Mouse (Mus musculus) heart, embryonic 15.5 days (tissue): ENCODE data around the gene Gas2. TPM values are rescaled to one million over a fixed set of nuclear protein-coding genes. Genes with fewer than 3 reads are reported as not detected.
A peak's percentile ranks its signal among the peaks of the same experiment; 100 is the strongest.

Experiments
- ATAC-seq: fragments of 200-750 bp; cut with Nextera tagmentation; replicated peaks from 2 replicates; pipeline ENCODE4 v1.8.0; 2017; ENCODE audit warnings: low read depth, moderate TSS enrichment; ENCODE audit not compliant: insufficient number of reproducible peaks, insufficient read depth, low FRiP score
- H3K27ac ChIP-seq: fragments of 300-500 bp; sonication (generic); 2 replicates; pipeline ENCODE4 v1.5.1; 2015; ENCODE audit warnings: mild to moderate bottlenecking, inconsistent platforms
- H3K27me3 ChIP-seq: fragments of 300-500 bp; sonication (generic); 2 replicates; pipeline ENCODE4 v1.6.1; 2015; ENCODE audit warnings: inconsistent platforms
- H3K36me3 ChIP-seq: fragments of 300-500 bp; sonication (generic); 2 replicates; pipeline ENCODE4 v1.6.1; 2015; ENCODE audit warnings: mild to moderate bottlenecking, inconsistent platforms
- H3K4me1 ChIP-seq: fragments of 300-500 bp; sonication (generic); replicated peaks from 2 replicates; pipeline ENCODE4 v1.6.1; 2015; ENCODE audit warnings: inconsistent platforms
- H3K4me2 ChIP-seq: fragments of 300-500 bp; sonication (generic); 2 replicates; pipeline ENCODE4 v1.6.1; 2015; ENCODE audit warnings: inconsistent platforms, mild to moderate bottlenecking, moderate library complexity
- H3K4me3 ChIP-seq: fragments of 300-500 bp; sonication (generic); 2 replicates; pipeline ENCODE4 v1.5.1; 2015; ENCODE audit warnings: mild to moderate bottlenecking, inconsistent platforms
- H3K9ac ChIP-seq: fragments of 300-500 bp; sonication (generic); 2 replicates; pipeline ENCODE4 v1.6.1; 2015; ENCODE audit warnings: mild to moderate bottlenecking, inconsistent platforms
- H3K9me3 ChIP-seq: fragments of 300-500 bp; sonication (generic); replicated peaks from 2 replicates; pipeline ENCODE4 v1.6.1; 2016; ENCODE audit warnings: inconsistent platforms
- WGBS: fragments of 180-500 bp; shearing (Covaris S2); methylation state at CpG from one replicate; pipeline ENCODE4 v1.1.7; 2015; ENCODE audit warnings: mixed read lengths; 5-methylcytosine and 5-hydroxymethylcytosine counted together
- polyA plus RNA-seq: library from polyadenylated mRNA; unstranded; fragments of >200 nt; fragmentation: Nextera tagmentation; extraction: Ambion mirVana; gene quantifications from 2 replicates; pipeline ENCODE4 v1.2.1, GENCODE M21; 2015

Gene Gas2
- polyA plus RNA-seq, 1 experiment from 2014 or later: 7.2 TPM

- H3K4me1 ChIP-seq: no peaks in the 10 kb centered on the region
- H3K4me3 ChIP-seq: no peak overlapping the region
- ATAC-seq: no peak
- no peaks in the 10 kb centered on the region for H3K9me3 ChIP-seq
- no peak overlapping the region for H3K9ac ChIP-seq
- no peak overlapping the region for H3K27ac ChIP-seq
- WGBS: 79% methylated on average over 11 of the region's 11 CpGs
- H3K36me3 ChIP-seq: no peaks in the 10 kb centered on the region
- H3K4me2 ChIP-seq: no peak overlapping the region
- no peaks in the 10 kb centered on the region for H3K27me3 ChIP-seq
These were observed 26.1 kb downstream of the Gas2 start for GRCm38 (mm10) chr7:51887678-51888567.

DNA sequence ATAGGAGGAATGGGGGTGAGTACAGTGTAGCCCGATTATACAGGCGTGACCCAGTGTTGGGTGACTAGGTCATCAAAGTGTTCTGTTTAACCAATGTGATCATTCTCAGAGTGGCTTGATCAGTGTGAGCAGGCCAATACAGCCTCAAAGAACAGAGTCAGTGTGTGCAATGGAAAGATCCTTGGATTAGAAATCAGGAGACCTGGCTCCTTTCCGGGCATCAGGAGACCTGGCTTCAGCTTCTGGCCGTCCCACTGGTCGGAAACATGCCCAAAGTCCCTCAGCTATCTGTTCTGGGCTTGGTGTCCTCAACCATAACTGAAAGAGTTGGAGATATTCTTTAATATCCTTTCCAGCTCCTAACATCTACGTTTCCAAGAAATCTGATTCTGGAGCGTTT lies 27.8 kb downstream of the Gas2 start:
- ATAC-seq: no peak
- WGBS: 84% methylated on average over 7 of the region's 7 CpGs
- Histone ChIP-seq H3K4me1 (no peaks in the 10 kb centered on the region), H3K9me3 (no peaks in the 10 kb centered on the region), H3K4me2 (no peak overlapping the region), H3K27ac (no peak overlapping the region), H3K9ac (no peak overlapping the region), H3K27me3 (no peaks in the 10 kb centered on the region), H3K36me3 (no peaks in the 10 kb centered on the region), H3K4me3 (no peak overlapping the region)

DNA sequence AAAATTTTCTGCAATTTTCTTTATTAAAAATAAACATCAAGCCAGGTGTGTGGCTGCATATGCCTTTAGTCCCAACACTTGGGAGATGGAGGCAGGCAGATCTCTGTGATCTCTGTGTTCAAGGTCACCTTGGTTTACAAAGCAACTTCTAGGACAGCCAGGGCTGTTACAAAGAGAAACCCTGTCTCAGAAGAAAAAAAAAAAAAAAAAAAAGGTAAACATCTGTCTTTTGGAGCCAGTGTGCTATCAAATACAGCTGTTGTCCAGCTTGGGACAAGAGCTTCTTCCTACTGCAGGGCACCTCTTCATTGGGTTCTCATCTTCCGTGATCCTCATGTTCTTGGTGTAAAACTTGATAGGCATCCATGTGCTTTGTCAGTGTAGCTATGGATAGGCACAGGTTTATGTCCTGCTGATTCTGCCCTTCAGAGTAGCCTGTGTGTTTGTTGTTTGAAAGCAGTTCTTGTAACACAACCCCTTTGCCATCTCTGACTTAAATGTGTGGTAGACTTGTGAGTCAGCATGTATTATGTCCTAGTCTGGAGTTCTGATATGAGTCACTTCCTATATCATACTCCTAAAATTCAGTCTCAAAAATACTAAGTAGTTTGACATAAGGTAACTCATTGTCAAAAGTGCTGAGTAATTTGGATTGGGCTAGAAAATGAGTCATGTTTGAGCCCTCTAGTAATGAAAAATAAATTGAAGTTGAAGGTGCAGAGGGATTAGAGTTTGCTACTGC lies 30.6 kb downstream of the Gas2 start:
- Histone ChIP-seq H3K4me2 (no peak overlapping the region), H3K9me3 (no peaks in the 10 kb centered on the region), H3K9ac (no peak overlapping the region), H3K36me3 (no peaks in the 10 kb centered on the region), H3K4me3 (no peak overlapping the region), H3K27me3 (no peaks in the 10 kb centered on the region), H3K27ac (no peak overlapping the region), H3K4me1 (no peaks in the 10 kb centered on the region)
- no peak for ATAC-seq
- 94% methylated on average over 1 of the region's 1 CpGs for WGBS

GRCm38 (mm10) chr7:51893008-51893407 lies 31.2 kb downstream of the Gas2 start:
- Histone ChIP-seq H3K27me3 (no peaks in the 10 kb centered on the region), H3K4me3 (no peak overlapping the region), H3K27ac (no peak overlapping the region), H3K9ac (no peak overlapping the region), H3K4me1 (no peaks in the 10 kb centered on the region), H3K36me3 (no peaks in the 10 kb centered on the region), H3K4me2 (no peak overlapping the region), H3K9me3 (no peaks in the 10 kb centered on the region)
- 80% methylated on average over 4 of the region's 4 CpGs for WGBS
- ATAC-seq: no peak

DNA sequence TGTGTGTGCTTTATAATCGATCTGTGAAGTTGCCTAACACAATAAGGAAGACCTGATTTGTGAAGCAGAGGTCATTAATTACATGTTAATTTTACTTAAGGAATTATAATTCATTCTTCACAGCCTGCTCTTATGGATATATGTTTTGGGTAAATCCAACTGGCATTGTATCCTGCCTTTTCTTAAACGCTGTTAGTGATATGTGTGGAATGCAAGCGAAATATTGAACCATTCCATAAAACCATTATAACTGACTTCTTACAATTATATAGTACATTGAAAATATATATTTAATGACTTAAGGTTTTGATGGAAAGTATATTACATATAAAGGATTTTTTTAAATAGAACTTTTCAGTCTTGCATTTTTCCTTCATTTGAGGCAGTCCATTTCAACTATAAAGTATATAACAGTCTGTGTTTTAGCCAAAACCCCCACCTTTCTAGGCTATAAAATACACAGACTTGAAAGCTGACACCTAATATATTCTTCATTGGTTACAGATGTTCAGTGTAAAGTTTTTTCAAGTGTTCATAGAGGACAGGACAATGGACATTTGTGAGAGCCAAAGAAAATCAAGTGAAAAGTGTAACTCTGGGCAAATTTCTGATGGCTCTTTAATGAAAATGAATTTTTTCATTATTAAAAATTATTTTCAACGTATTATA lies 32.5 kb downstream of the Gas2 start:
- 76% methylated on average over 4 of the region's 4 CpGs for WGBS
- ATAC-seq: no peak
- no peak overlapping the region for H3K27ac ChIP-seq
- no peaks in the 10 kb centered on the region for H3K4me1 ChIP-seq
- no peaks in the 10 kb centered on the region for H3K27me3 ChIP-seq
- H3K9me3 ChIP-seq: no peaks in the 10 kb centered on the region
- no peaks in the 10 kb centered on the region for H3K36me3 ChIP-seq
- no peak overlapping the region for H3K4me2 ChIP-seq
- H3K9ac ChIP-seq: no peak overlapping the region
- no peak overlapping the region for H3K4me3 ChIP-seq

GRCm38 (mm10) chr7:51894939-51895338 lies 33.1 kb downstream of the Gas2 start:
- Histone ChIP-seq H3K4me3 (no peak overlapping the region), H3K9me3 (no peaks in the 10 kb centered on the region), H3K27ac (no peak overlapping the region), H3K4me1 (no peaks in the 10 kb centered on the region), H3K36me3 (no peaks in the 10 kb centered on the region), H3K27me3 (no peaks in the 10 kb centered on the region), H3K9ac (no peak overlapping the region), H3K4me2 (no peak overlapping the region)
- no peak for ATAC-seq
- WGBS: 52% methylated on average over 2 of the region's 2 CpGs

DNA sequence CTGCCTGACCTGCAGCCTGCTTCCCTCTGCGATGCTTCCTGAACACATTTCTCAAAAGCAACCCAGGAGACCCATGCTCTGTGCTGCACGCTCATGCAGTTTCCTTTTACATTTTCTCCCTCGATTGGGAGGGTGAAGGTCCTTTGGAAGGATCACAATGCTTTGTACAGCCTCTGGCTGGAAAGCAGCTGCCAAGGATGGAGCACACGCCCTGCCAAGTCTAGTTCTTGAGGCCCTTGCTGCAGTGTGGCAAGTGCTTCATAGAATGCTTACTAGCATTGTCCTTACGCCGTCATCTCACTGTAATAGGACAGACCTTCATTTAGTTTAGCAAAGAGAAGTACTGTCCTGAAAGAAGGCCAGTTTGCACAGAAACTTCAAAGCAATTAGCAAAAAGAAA lies 37.3 kb downstream of the Gas2 start:
- Histone ChIP-seq H3K27ac (no peak overlapping the region), H3K36me3 (no peaks in the 10 kb centered on the region), H3K4me3 (no peak overlapping the region), H3K4me2 (no peak overlapping the region), H3K9me3 (no peaks in the 10 kb centered on the region), H3K27me3 (no peaks in the 10 kb centered on the region), H3K4me1 (no peaks in the 10 kb centered on the region), H3K9ac (no peak overlapping the region)
- 72% methylated on average over 6 of the region's 6 CpGs for WGBS
- ATAC-seq: no peak

DNA sequence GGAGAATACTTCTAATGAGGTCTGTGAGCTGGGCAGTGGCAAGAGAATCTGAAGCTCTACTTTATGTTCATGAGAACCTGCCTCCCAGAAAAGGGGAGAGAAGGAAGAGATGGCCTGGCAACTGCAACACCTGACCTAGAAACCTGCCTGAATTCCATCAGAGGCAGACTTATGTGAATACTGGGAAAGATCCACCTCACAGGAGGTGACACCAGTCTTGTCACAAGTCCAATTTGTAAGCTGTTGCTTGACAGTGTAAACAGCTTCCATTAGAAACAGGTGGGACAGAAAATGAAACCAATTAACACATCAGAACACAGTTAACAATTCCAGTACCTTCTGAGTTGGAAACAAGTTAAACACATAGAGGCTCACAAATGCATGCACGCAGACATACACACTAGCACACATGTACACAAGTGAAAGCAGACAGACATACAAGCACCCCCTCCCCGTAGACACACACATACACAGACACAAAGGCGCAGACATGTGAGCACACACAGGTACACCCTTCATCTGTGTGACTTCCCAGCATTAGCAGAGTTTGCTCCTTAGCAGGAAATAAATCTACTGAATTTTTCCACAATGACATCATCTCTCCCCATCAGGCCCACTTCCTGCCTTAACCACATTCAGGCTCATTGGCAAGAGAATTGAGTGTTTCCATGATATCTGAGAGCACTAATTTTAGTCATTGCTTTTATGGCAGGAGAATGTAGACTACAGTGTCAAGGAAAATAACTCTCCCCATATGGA lies 51.7 kb downstream of the Gas2 start:
- Histone ChIP-seq H3K36me3 (no peaks in the 10 kb centered on the region), H3K4me3 (no peak overlapping the region), H3K27me3 (no peaks in the 10 kb centered on the region), H3K4me1 (peaks cover 13% of the 10 kb centered on the region), H3K9ac (no peak overlapping the region), H3K4me2 (no peak overlapping the region), H3K9me3 (no peaks in the 10 kb centered on the region), H3K27ac (peak overlapping the region; percentile 76)
- peak; percentile 74 for ATAC-seq
- WGBS: 74% methylated on average over 3 of the region's 3 CpGs

- H3K36me3 ChIP-seq: no peaks in the 10 kb centered on the region
- ATAC-seq: peak; percentile 47; the same call in 1 of the 2 replicates
- H3K4me2 ChIP-seq: no peak overlapping the region
- H3K27me3 ChIP-seq: no peaks in the 10 kb centered on the region
- H3K4me1 ChIP-seq: peaks cover 13% of the 10 kb centered on the region
- H3K9ac ChIP-seq: no peak overlapping the region
- H3K4me3 ChIP-seq: no peak overlapping the region
- peak overlapping the region; percentile 71 for H3K27ac ChIP-seq
- 56% methylated on average over 2 of the region's 2 CpGs for WGBS
- H3K9me3 ChIP-seq: no peaks in the 10 kb centered on the region
These were observed 52.3 kb downstream of the Gas2 start for GRCm38 (mm10) chr7:51914132-51914531.

DNA sequence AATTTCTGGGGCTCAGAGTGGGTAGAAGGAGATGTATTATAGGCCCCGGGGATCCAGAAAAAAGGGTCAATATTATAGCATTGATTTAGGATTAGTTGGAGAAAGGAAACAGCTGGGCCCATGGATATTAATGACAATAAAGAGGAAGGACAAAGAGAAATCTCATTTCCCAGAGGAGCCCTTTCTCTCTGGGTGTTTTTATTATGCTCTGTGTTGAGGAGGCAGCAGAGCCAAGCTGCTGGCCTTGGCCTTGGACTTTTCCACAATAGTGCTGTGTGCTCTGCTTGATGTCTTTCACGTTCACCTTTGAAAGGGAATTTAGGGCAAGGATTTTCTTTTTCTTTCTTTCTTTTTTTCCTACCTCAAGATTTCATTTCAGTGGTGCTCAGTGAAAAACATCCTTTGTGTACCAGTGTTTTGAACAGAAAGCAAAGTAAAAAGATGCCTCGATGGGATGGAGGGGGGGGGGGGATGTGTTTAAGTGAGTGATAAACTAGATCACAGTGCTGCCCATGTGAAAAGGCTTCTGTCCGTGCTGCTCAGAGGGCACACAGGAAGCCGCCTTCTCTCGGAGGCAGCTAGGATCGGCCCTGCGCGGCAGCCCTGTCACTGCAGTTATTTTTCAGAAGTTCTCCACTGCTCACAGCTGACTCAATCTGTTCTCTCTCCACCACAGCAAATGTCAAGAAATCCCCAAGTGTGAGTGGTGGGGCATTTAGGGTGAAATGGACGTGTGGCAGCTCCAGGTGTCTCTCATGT lies 67.1 kb downstream of the Gas2 start:
- H3K4me2 ChIP-seq: no peak overlapping the region
- H3K36me3 ChIP-seq: no peaks in the 10 kb centered on the region
- no peaks in the 10 kb centered on the region for H3K4me1 ChIP-seq
- H3K27ac ChIP-seq: no peak overlapping the region
- 48% methylated on average over 10 of the region's 10 CpGs for WGBS
- no peak overlapping the region for H3K4me3 ChIP-seq
- H3K27me3 ChIP-seq: no peaks in the 10 kb centered on the region
- no peak overlapping the region for H3K9ac ChIP-seq
- no peaks in the 10 kb centered on the region for H3K9me3 ChIP-seq
- no peak for ATAC-seq
